Mouse (Mus musculus): Measurements from ENCODE around the gene Vmn1r174. TPM values are rescaled to one million over a fixed set of nuclear protein-coding genes. Genes with fewer than 3 reads are reported as not detected.
"Not testable (repeated sequence)": the region's sequence is repeated elsewhere in the genome, so short reads cannot be mapped to it uniquely, and the experiment has no call there.

Vmn1r174 gene
- not detected for total RNA-seq (2021)
- long read RNA-seq, experiment 1 = 0 reads
- long read RNA-seq, experiment 2 = 0 reads

GRCm38 (mm10) chr7:23751970-23752369, at the start of gene Vmn1r174:
Gene Vmn1r174, plus strand, starts transcription at chr7:23752270.
- not testable (repeated sequence) for DNase-seq (ENCODE audit: low spot score in 2 of 2)

- no peak for DNase-seq (ENCODE audit: low spot score in 2 of 2)
These were observed 32.5 kb downstream of the Vmn1r174 start for GRCm38 (mm10) chr7:23784526-23784925.

- DNase-seq (ENCODE audit: low spot score in 2 of 2) = not testable (repeated sequence)
These were observed 58.5 kb downstream of the Vmn1r174 start, which contains the start of gene Vmn1r175 for GRCm38 (mm10) chr7:23810543-23810942. Gene Vmn1r175, minus strand, starts transcription at chr7:23810643.

Other genes with a start within 250 kb of the Vmn1r174 start
- gene Vmn1r167, start 245.1 kb upstream of the Vmn1r174 start, total RNA-seq (2021) = not detected
- not detected for gene Vmn1r168, start 212.5 kb upstream of the Vmn1r174 start, total RNA-seq (2021)
- gene Vmn1r169, start 176.7 kb upstream of the Vmn1r174 start, total RNA-seq (2021) = not detected
- gene Vmn1r170, start 146.1 kb upstream of the Vmn1r174 start, total RNA-seq (2021) = not detected
- gene Vmn1r171, start 121.5 kb upstream of the Vmn1r174 start, total RNA-seq (2021) = not detected
- not detected for gene Vmn1r172, start 94.0 kb upstream of the Vmn1r174 start, total RNA-seq (2021)
- not detected for gene Vmn1r173, start 51.6 kb upstream of the Vmn1r174 start, total RNA-seq (2021)
- gene Vmn1r175, start 58.4 kb downstream of the Vmn1r174 start, total RNA-seq (2021) = not detected
- not detected for gene Vmn1r176, start 85.1 kb downstream of the Vmn1r174 start, total RNA-seq (2021)
- not detected for gene Vmn1r177, start 114.2 kb downstream of the Vmn1r174 start, total RNA-seq (2021)
- gene Vmn1r178, start 139.7 kb downstream of the Vmn1r174 start, total RNA-seq (2021) = not detected
- not detected for gene Vmn1r179, start 174.7 kb downstream of the Vmn1r174 start, total RNA-seq (2021)
- not detected for gene Vmn1r180, start 198.4 kb downstream of the Vmn1r174 start, total RNA-seq (2021)
- gene Vmn1r181, start 222.3 kb downstream of the Vmn1r174 start, total RNA-seq (2021) = not detected
- not detected for gene V1rd19, start 249.4 kb downstream of the Vmn1r174 start, total RNA-seq (2021)

All from adrenal gland, postnatal 4 days (tissue).